Mouse (Mus musculus) 3T3-L1 (cell line): ENCODE data around the gene Zfp982.
"Not testable (repeated sequence)": the region's sequence is repeated elsewhere in the genome, so short reads cannot be mapped to it uniquely, and the experiment has no call there.

Source experiments
- DNase-seq: peaks from one replicate; pipeline ENCODE4 v3.0.0-alpha.2; 2015; ENCODE audit warnings: low read depth, low spot score

Zfp982 gene

DNA sequence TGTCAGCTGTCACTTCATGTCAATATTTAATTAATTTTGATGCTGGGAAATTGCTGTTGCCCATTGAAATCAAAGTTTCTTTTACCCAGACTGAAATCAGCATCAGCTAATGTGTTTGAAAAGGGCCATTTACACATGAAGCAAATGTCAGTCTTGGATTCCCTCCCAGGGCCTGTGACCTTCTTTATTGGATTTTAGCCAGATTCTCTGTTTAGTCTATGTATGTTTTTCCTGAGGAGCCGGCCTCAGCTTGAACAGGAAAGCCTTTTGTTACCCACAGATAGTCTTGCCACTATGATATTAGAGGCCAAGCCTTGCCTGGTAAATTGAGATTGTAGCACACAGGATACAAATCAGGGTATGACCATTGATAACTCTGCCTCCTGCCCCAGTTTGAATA lies 66.9 kb downstream of the Zfp982 start:
- DNase-seq, result not testable (repeated sequence)
